Mouse (Mus musculus): Measurements from ENCODE around the gene Trim72.

Gene Trim72

GRCm38 (mm10) chr7:128003688-128004087, at the start of gene Trim72:
TSS of gene Trim72 (plus strand) at chr7:128003949.
- no peak for TF ChIP-seq GATA4 (IDR thresholded peaks at IDR 0.05; ENCODE audit: insufficient replicate concordance, low read length)

DNA sequence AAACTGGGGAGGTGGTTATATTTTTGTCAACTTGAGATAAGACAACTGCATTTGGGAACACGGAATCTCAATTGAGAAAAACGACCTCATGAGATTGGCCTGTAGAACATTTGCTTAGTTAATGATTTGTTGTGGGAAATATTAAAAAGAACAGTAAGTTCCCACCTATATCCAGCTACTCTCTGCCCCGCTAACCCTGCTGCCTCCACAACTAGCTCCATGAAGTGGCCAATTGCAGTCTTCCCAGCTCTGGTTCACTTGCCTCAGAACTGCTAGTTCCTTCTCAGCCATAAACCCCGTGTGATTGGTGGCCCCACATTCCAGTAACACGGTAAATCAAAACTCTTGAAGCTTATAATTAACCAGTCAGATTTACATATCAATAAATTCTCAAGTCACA, 44.4 kb upstream of the Trim72 start:
- no peak for TF ChIP-seq GATA4 (IDR thresholded peaks at IDR 0.05; ENCODE audit: insufficient replicate concordance, low read length)

DNA sequence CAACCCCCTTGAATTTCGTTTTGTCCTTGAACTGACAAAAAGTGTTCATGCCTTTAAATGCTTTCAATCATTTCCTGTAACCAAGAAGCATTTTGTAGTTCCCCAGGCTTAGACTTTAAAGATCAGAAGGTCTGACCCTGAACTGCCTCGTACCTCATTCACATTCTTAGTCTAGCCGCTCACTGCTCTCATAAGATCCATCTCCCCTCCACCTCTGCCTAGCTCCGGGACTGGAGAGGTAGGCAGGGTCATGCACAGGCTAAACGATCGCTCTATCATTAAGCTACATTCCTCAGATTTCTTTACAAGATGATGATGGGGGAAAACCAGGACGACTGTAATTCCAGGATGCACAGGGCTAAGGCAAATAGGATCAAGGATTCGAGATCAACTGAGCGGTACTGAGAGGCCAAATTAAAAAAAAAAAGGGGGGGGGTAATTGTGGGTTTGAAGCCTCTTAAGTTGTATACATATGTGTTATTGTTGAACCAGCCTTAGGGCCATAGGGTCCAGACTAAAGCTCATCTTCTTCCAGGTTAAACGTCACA, 37.3 kb upstream of the Trim72 start:
- no peak for TF ChIP-seq GATA4 (IDR thresholded peaks at IDR 0.05; ENCODE audit: insufficient replicate concordance, low read length)

DNA sequence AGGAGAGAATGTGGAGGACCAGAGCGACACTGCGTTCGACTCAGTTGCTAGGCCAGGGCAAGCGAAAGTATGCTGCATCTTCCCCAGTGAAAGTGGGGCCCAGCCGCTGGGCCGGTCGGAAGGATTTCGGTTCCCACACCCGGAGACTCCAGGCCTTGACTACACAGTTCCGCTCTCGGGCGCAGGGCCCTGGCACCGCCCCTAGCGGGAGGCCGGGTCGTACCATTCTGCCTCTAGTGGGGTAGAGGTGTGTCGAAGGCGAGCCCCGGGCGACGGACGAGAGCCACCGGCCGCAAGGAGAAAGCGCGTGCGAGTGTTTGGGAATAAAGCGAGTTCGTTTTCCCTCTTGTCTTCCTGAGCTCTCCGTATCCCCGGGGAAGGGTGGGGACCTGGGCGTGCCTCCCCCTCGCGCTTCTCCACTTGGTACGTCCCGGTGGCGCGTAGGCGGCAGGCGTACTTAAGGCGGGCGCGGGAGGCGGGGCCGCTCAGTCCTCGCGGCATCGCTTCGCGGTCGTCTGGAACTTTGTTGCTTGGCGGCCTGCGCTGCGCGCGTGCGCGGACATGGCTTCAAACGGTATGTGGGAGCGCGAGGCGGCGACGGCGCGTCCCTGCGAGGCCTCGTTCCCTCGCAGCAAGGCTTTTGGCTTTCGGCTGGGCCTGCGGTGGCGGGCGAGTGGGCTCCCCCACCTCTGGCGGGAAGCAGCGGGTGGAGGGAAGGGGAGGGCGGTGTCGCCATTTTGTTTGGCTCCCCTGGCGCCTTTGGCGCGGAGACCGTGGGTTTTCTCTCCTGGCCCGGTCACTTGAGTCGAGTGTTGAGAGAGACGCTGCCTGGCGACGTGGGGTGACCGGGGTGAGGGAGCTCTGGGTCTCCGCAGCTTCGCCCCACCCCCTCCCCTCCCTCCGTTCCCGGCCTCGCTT, 36.5 kb upstream of the Trim72 start, which contains the start of gene Fus:
TSS of gene Fus (plus strand) at position 454 of the 918 bp plus-strand sequence.
- TF ChIP-seq GATA4 (IDR thresholded peaks at IDR 0.05; ENCODE audit: insufficient replicate concordance, low read length), result no peak; the same call in 1 of the 2 replicates

- TF ChIP-seq GATA4 (IDR thresholded peaks at IDR 0.05; ENCODE audit: insufficient replicate concordance, low read length), result peak; percentile 58; the same call in 1 of the 2 replicates
These were observed 35.6 kb upstream of the Trim72 start for GRCm38 (mm10) chr7:127967922-127968828.

DNA sequence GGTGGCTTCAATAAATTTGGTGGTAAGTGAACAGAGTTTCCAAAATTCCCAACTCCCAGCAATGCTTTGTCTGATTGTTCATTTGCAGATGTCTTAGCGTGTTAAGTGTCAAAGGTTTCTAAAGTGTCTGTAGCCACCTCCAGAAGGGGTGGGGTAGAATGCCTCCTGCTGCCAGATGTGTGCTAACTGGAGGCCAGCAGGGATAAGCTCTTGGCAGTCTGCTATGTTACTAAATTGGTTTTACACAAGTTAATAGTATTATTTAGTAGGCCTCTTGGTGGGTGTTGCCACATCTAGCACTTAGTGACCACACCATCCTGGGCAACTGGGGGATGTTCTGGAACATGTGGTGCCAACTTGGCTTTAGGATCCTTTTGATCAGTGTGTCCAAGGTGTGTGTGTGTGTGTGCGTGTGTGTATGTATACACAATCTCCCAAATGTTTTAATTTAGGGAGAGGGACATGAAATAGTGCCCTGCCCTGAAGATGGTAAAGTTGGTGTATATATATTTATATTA, 29.3 kb upstream of the Trim72 start:
- no peak for TF ChIP-seq GATA4 (IDR thresholded peaks at IDR 0.05; ENCODE audit: insufficient replicate concordance, low read length)

- no peak for TF ChIP-seq GATA4 (IDR thresholded peaks at IDR 0.05; ENCODE audit: insufficient replicate concordance, low read length)
These were observed 24.9 kb upstream of the Trim72 start for GRCm38 (mm10) chr7:127978856-127979255.

GRCm38 (mm10) chr7:127980606-127981005, 23.1 kb upstream of the Trim72 start:
- no peak for TF ChIP-seq GATA4 (IDR thresholded peaks at IDR 0.05; ENCODE audit: insufficient replicate concordance, low read length)

GRCm38 (mm10) chr7:127988904-127989303, 14.8 kb upstream of the Trim72 start:
- TF ChIP-seq GATA4 (IDR thresholded peaks at IDR 0.05; ENCODE audit: insufficient replicate concordance, low read length), result no peak

DNA sequence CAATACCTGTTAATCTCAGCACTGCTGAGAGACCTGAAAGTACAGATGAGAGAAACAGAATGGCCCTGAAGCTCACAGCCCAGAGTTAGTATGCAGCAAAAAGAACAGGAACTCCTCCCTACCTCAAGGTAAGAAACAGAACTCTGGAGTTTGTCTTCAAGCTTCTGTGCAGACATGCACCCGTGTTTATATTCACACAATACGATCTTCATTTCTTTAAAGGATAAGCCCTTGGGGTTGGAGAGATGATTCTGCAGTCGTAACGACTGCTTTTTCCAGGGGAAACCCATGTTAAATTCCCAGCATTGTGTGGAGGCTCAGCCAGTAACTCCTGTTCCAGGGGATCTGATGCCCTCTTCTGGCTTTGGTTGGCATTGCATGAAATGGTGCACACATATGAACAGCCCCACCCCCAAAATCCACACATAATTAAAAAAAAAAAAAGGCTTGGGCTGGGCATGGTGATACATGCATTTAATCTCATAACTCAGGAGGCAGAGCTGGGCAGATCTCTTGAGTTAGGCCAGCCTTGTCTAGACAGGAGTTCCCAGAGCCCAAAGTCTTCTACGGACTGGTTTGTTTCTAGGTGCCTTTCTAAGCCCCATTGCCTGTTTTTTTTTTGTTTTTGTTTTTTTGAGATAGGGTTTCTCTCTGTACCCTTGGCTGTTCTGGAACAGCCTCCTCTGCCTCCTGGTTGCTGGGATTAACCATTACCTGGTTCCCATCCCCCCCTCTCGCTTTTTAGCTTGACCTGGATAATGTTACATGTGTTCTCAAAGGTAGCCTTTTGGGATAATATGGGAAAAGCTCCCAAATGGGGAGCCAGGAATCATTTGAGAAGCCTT, 11.9 kb upstream of the Trim72 start:
- no peak for TF ChIP-seq GATA4 (IDR thresholded peaks at IDR 0.05; ENCODE audit: insufficient replicate concordance, low read length)

- TF ChIP-seq GATA4 (IDR thresholded peaks at IDR 0.05; ENCODE audit: insufficient replicate concordance, low read length), result no peak
These were observed 11.0 kb upstream of the Trim72 start for GRCm38 (mm10) chr7:127992488-127993340.

- TF ChIP-seq GATA4 (IDR thresholded peaks at IDR 0.05; ENCODE audit: insufficient replicate concordance, low read length), result no peak
These were observed 10.3 kb upstream of the Trim72 start, which contains the start of gene Pycard for GRCm38 (mm10) chr7:127993341-127993977. TSS of gene Pycard (minus strand) at chr7:127993867.

DNA sequence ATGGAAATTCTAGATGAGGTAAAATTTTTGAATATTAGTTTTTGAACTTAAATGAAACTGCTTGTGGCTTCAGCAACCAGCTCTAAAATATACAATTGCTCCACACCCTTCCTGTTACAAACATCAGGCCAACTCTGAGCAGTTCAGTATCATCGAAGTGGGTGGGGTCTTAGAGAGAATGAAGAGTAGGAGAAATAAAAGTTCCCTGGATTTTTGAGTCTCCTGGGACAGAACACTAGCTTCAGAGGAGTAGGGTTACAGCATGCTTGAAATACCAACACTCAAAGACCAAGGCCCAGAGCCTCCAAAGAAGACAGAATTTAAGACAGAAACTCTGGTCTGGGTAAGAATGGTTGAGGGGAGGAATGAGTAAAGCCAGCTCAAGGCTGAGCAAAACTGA, 4.3 kb upstream of the Trim72 start:
- TF ChIP-seq GATA4 (IDR thresholded peaks at IDR 0.05; ENCODE audit: insufficient replicate concordance, low read length), result no peak

Data from liver, adult (tissue).